Mouse (Mus musculus): ENCODE measurements around the gene Ccdc159.

GRCm38 (mm10) chr9:21916851-21917492, 10.3 kb upstream of the Ccdc159 start:
- TF ChIP-seq CTCF (IDR thresholded peaks at IDR 0.05) (no peak), EP300 (IDR thresholded peaks at IDR 0.05; ENCODE audit: insufficient read depth, low read depth, low read length) (no peak)

All from heart, adult 2 months (tissue).